Mouse (Mus musculus) intestine, embryonic 15.5 days (tissue): ENCODE data around the gene Icam4. TPM values are rescaled to one million over a fixed set of nuclear protein-coding genes. Genes with fewer than 3 reads are reported as not detected.
"Not testable (repeated sequence)": the region's sequence is repeated elsewhere in the genome, so short reads cannot be mapped to it uniquely, and the experiment has no call there.

Experiments used
- ATAC-seq: fragments of 200-750 bp; cut with Nextera tagmentation; 2 replicates; pipeline ENCODE4 v1.8.0; 2017; ENCODE audit warnings: moderate TSS enrichment, moderate library complexity
- H3K27ac ChIP-seq: fragments of 300-500 bp; sonication (generic); 2 replicates; pipeline ENCODE4 v1.5.1; 2015; ENCODE audit warnings: mild to moderate bottlenecking, inconsistent platforms
- H3K27me3 ChIP-seq: fragments of 300-500 bp; sonication (generic); replicated peaks from 2 replicates; pipeline ENCODE4 v1.6.1; 2015; ENCODE audit warnings: inconsistent platforms
- H3K36me3 ChIP-seq: fragments of 300-500 bp; sonication (generic); 2 replicates; pipeline ENCODE4 v1.6.1; 2015; ENCODE audit warnings: inconsistent platforms
- H3K4me1 ChIP-seq: fragments of 300-500 bp; sonication (generic); replicated peaks from 2 replicates; pipeline ENCODE4 v1.6.1; 2015; ENCODE audit warnings: inconsistent platforms
- H3K4me2 ChIP-seq: fragments of 300-500 bp; sonication (generic); replicated peaks from 2 replicates; pipeline ENCODE4 v1.6.1; 2015; ENCODE audit warnings: mild to moderate bottlenecking, inconsistent platforms
- H3K4me3 ChIP-seq: fragments of 300-500 bp; sonication (generic); replicated peaks from 2 replicates; pipeline ENCODE4 v1.5.1; 2015; ENCODE audit warnings: inconsistent platforms
- H3K9ac ChIP-seq: fragments of 300-500 bp; sonication (generic); 2 replicates; pipeline ENCODE4 v1.6.1; 2015; ENCODE audit warnings: inconsistent platforms
- H3K9me3 ChIP-seq: fragments of 300-500 bp; sonication (generic); 2 replicates; pipeline ENCODE4 v1.6.1; 2016; ENCODE audit warnings: inconsistent platforms
- WGBS: fragments of 180-500 bp; shearing (Covaris S2); methylation state at CpG from one replicate; pipeline ENCODE4 v1.1.7; 2015; 5-methylcytosine and 5-hydroxymethylcytosine counted together
- polyA plus RNA-seq: library from polyadenylated mRNA; unstranded; fragments of >200 nt; fragmentation: Nextera tagmentation; extraction: Ambion mirVana; gene quantifications from 2 replicates; pipeline ENCODE4 v1.2.1, GENCODE M21; 2015

The Icam4 gene
- polyA plus RNA-seq, 1 experiment from 2014 or later: 2.9 TPM

- H3K4me1 ChIP-seq: 0 out of 2 replicates have a peak, but pooled peaks cover 2% of the 10 kb centered on the region
- ATAC-seq: no peak
- H3K4me3 ChIP-seq: no peak overlapping the region
- H3K9ac ChIP-seq: no peak overlapping the region
- no peaks in the 10 kb centered on the region for H3K9me3 ChIP-seq
- peaks cover 10% of the 10 kb centered on the region; the same call in 1 of the 2 replicates for H3K36me3 ChIP-seq
- H3K27ac ChIP-seq: no peak overlapping the region
- no peaks in the 10 kb centered on the region for H3K27me3 ChIP-seq
- H3K4me2 ChIP-seq: no peak overlapping the region
Observed at GRCm38 (mm10) chr9:21000811-21001210, 28.4 kb upstream of the Icam4 start.

DNA sequence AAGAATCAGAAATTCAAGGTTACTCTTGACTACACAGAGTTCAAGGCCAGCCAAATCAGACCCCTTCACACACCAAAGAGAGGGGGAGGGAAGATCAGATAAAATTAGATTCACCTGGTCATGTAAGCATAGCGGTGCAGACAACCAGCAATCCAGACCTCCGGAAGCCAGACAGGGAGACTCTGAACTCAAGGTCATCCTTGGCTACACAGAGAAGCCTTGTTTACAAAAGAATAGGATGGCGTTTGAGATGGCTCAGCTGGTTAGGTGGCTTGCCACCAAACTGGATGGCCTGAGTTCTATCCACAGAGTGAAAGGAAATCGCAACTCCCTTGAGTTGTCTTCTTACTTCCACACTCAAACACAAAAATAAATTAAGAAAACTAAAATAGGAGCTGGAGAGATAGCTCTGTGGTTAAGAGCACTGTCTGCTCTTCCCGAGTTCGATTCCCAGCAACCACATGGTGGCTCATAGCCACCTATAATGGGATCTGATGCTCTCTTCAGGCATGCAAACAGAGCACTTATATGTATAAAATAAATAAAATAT is 27.4 kb upstream of the Icam4 start:
- WGBS: 50% methylated on average over 6 of the region's 6 CpGs
- no peak overlapping the region for H3K4me3 ChIP-seq
- ATAC-seq: no peak
- no peaks in the 10 kb centered on the region for H3K27me3 ChIP-seq
- H3K36me3 ChIP-seq: peaks cover 11% of the 10 kb centered on the region
- H3K27ac ChIP-seq: no peak overlapping the region
- H3K4me1 ChIP-seq: 0 out of 2 replicates have a peak, but pooled peaks cover 2% of the 10 kb centered on the region
- no peak overlapping the region for H3K4me2 ChIP-seq
- H3K9ac ChIP-seq: no peak overlapping the region
- no peaks in the 10 kb centered on the region for H3K9me3 ChIP-seq

DNA sequence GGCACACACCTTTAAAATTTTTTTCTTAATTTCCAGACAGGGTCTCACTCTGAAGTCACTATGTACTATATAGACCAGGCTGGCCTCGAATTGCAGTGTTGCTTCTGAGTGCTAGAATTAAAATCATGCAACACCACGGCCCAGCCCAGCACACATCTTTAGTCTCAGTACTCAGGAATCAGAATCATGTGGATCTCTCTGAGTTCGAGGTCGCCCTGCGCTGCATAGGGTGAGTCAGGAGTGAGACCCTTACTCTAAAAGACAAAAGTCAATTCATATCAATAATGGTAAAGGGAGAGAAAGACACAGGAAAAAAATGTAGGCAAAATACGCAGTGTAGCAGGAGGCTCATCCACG is 26.9 kb upstream of the Icam4 start:
- H3K4me3 ChIP-seq: peak overlapping the region; percentile 79
- peak overlapping the region; percentile 69 for H3K4me2 ChIP-seq
- 0 out of 2 replicates have a peak, but pooled peaks cover 2% of the 10 kb centered on the region for H3K4me1 ChIP-seq
- peak overlapping the region; percentile 86; the same call in 1 of the 2 replicates for H3K27ac ChIP-seq
- no peak; the same call in none of the 2 replicates for ATAC-seq
- H3K9me3 ChIP-seq: no peaks in the 10 kb centered on the region
- 11% methylated on average over 7 of the region's 7 CpGs for WGBS
- H3K9ac ChIP-seq: peak overlapping the region; percentile 80
- H3K36me3 ChIP-seq: peaks cover 17% of the 10 kb centered on the region
- H3K27me3 ChIP-seq: no peaks in the 10 kb centered on the region

DNA sequence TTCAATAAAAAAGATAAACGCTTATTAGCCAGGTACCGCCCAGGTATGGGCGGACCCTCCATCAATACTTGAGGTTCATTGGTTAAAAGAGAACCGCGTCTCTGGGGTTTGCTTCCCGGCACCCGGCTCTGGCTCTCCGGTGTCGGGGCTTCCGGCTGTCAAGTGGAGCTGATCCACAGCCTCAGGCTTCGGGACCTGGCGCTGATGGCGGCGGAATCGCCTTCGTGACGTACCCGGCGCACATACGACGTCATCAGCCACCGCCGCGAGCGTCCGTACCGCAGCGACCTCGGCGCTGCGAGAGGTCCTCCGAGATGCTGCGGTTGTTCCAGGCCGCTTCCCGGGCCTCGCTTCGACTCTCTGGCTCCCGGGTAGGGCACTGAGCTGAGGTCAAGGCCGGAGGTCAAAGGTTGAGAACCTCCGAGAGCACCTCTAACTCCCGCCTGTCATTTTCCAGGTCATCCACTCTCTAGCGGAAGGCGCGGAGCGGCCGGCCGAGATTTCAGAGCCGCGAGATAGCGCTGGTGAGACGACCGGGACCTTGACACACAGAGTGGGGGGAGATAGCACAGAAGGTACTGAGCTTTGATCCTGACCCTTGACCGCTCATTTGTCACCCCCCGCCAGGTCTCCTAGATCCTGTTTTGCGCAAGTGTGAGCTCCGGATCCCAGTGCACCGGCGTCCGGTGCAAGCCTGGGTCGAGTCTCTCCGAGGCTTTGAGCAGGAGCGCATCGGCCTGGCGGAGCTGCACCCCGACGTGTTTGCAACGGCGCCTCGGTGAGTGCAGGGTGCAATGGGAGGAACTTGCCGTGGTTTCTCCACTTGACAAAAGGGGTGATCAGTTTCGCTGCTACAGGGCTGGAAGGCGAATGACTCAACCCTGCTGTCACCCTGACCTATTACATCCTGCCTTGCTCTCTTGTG is 26.3 kb upstream of the Icam4 start, which contains the start of gene Mrpl4:
Gene Mrpl4, plus strand, starts transcription at position 112 of the 925 bp plus-strand sequence.
- Histone ChIP-seq H3K4me1 (0 out of 2 replicates have a peak, but pooled peaks cover 2% of the 10 kb centered on the region), H3K9me3 (no peaks in the 10 kb centered on the region), H3K9ac (peak within 1 kb of the TSS; percentile 80), H3K27me3 (no peaks in the 10 kb centered on the region), H3K36me3 (peaks cover 22% of the 10 kb centered on the region), H3K27ac (peak within 1 kb of the TSS; percentile 86), H3K4me3 (peak within 1 kb of the TSS; percentile 79), H3K4me2 (peak within 1 kb of the TSS; percentile 69)
- WGBS: under 1% methylated on average over 72 of the region's 72 CpGs
- peak; percentile 90 for ATAC-seq

DNA sequence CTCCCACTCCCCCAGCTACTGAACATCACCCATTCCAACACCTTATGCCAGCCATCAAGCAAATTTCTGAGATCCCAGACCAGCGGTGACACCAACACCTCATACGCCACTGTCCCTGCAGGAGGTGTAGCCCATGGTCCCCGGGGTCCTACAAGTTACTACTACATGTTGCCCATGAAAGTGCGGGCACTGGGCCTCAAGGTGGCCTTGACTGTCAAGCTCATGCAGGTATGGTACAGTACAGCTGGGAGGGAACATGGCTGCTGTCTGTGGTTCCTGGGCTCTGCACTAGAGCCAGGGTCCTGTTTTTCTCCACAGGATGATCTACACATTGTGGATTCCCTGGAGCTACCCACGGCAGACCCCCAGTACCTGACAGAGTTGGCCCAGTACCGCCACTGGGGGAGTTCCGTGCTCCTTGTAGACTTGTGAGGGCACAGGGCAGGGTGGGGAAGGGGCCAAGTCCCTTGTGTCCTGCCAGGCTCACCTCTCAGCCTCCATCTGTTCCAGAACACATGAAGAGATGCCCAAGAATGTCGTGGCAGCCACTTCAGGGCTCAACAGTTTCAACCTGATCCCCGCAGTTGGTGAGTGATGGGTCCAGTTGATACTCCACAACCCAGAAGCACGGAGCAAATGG is 21.7 kb upstream of the Icam4 start:
- WGBS: 93% methylated on average over 10 of the region's 10 CpGs
- H3K9ac ChIP-seq: no peak overlapping the region
- no peaks in the 10 kb centered on the region for H3K9me3 ChIP-seq
- H3K4me3 ChIP-seq: no peak overlapping the region
- H3K27me3 ChIP-seq: no peaks in the 10 kb centered on the region
- no peak overlapping the region for H3K27ac ChIP-seq
- no peak overlapping the region for H3K4me2 ChIP-seq
- H3K4me1 ChIP-seq: 0 out of 2 replicates have a peak, but pooled peaks cover 6% of the 10 kb centered on the region
- no peak for ATAC-seq
- peaks cover 25% of the 10 kb centered on the region for H3K36me3 ChIP-seq

DNA sequence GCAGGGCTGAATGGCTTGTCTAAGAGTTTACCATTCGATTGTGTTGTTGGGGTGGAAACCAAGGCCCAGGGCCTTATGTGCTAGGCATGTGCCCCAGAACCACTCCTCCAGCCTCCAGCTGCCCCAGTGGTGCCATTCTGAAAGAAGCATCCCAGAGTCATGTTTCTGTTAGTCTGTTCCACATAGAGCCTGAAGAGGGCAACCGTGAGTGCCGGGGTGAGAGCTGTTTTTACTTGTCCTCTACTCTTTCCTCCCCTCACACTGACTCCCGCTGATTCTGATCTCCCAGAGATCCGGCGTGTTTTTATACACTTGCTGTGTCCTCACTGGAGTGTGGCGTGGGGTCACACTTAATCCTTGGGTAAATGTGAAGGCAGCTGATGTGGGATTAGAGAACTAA is 21.2 kb upstream of the Icam4 start:
- no peak for ATAC-seq
- H3K4me1 ChIP-seq: 0 out of 2 replicates have a peak, but pooled peaks cover 6% of the 10 kb centered on the region

GRCm38 (mm10) chr9:21010362-21010761 is 18.8 kb upstream of the Icam4 start:
- H3K9ac ChIP-seq: no peak overlapping the region
- peaks cover 13% of the 10 kb centered on the region for H3K4me1 ChIP-seq
- ATAC-seq: no peak
- H3K4me2 ChIP-seq: no peak overlapping the region
- no peak overlapping the region for H3K4me3 ChIP-seq
- 45% methylated on average over 2 of the region's 2 CpGs for WGBS
- no peaks in the 10 kb centered on the region for H3K9me3 ChIP-seq
- H3K27me3 ChIP-seq: peaks cover 1% of the 10 kb centered on the region
- H3K27ac ChIP-seq: no peak overlapping the region
- H3K36me3 ChIP-seq: peaks cover 17% of the 10 kb centered on the region

More for the DNA sequence above, 21.2 kb upstream of the Icam4 start:
- Histone ChIP-seq H3K4me3 (no peak overlapping the region), H3K9me3 (no peaks in the 10 kb centered on the region), H3K9ac (no peak overlapping the region), H3K27ac (no peak overlapping the region), H3K27me3 (no peaks in the 10 kb centered on the region), H3K36me3 (peaks cover 25% of the 10 kb centered on the region), H3K4me2 (no peak overlapping the region)
- 78% methylated on average over 7 of the region's 7 CpGs for WGBS

- H3K27me3 ChIP-seq, H3K27ac ChIP-seq, H3K4me2 ChIP-seq, ATAC-seq, H3K9ac ChIP-seq, H3K4me3 ChIP-seq, H3K9me3 ChIP-seq: not testable (repeated sequence)
- peaks cover 20% of the 10 kb centered on the region for H3K4me1 ChIP-seq
- H3K36me3 ChIP-seq: peaks cover 15% of the 10 kb centered on the region
- WGBS: 70% methylated on average over 9 of the region's 9 CpGs
Observed at GRCm38 (mm10) chr9:21010939-21011541, 18.1 kb upstream of the Icam4 start.

DNA sequence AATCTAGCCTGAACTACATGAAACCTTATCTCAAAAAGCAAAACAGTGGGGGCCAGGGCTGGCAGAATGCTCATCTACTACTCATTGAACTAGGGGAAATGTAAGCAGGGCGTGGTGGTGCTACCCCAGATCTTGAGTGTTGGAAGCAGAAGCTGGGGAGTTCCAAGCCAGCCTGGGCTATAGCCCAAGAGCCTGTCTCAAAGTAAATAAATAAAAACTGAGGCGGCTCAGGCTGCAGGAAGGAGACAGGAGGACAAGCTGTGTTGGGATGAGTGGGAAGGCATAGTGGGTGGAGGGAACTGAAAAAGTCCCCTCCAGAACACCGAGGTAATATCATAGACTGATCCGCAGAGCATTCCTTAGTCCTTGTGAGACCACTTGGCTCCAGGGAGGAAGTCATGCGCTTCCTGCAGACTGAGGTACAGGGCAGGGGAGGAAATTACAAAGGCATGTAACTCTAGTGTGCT is 17.3 kb upstream of the Icam4 start:
- ATAC-seq: no peak

GRCm38 (mm10) chr9:21012368-21012767 is 16.8 kb upstream of the Icam4 start:
- Histone ChIP-seq H3K4me1 (peaks cover 27% of the 10 kb centered on the region), H3K4me3 (no peak overlapping the region), H3K27me3 (peaks cover 14% of the 10 kb centered on the region), H3K4me2 (no peak overlapping the region), H3K36me3 (peaks cover 7% of the 10 kb centered on the region; the same call in 1 of the 2 replicates), H3K9me3 (no peaks in the 10 kb centered on the region), H3K9ac (no peak overlapping the region), H3K27ac (0 out of 2 replicates have a peak overlapping the region, but pooled peaks have one; percentile 10)
- 43% methylated on average over 1 of the region's 1 CpGs for WGBS
- ATAC-seq: no peak

More for the DNA sequence above, 17.3 kb upstream of the Icam4 start:
- WGBS: 50% methylated on average over 5 of the region's 5 CpGs
- no peak overlapping the region for H3K9ac ChIP-seq
- H3K9me3 ChIP-seq: no peaks in the 10 kb centered on the region
- H3K4me2 ChIP-seq: no peak overlapping the region
- H3K4me1 ChIP-seq: peaks cover 26% of the 10 kb centered on the region
- H3K27ac ChIP-seq: 0 out of 2 replicates have a peak overlapping the region, but pooled peaks have one; percentile 23
- H3K4me3 ChIP-seq: no peak overlapping the region
- peaks cover 12% of the 10 kb centered on the region for H3K27me3 ChIP-seq
- peaks cover 12% of the 10 kb centered on the region for H3K36me3 ChIP-seq

- H3K27ac ChIP-seq: peak overlapping the region; percentile 51; the same call in 1 of the 2 replicates
- H3K36me3 ChIP-seq: no peaks in the 10 kb centered on the region
- peak; percentile 55 for ATAC-seq
- whole genome bisulfite sequencing: 7% methylated on average over 29 of the region's 29 CpGs
- H3K4me2 ChIP-seq: peak overlapping the region; percentile 83
- no peaks in the 10 kb centered on the region for H3K9me3 ChIP-seq
- H3K9ac ChIP-seq: peak overlapping the region; percentile 37
- H3K27me3 ChIP-seq: peaks cover 15% of the 10 kb centered on the region
- peak overlapping the region; percentile 44 for H3K4me3 ChIP-seq
- peaks cover 27% of the 10 kb centered on the region for H3K4me1 ChIP-seq
Observed at GRCm38 (mm10) chr9:21014691-21015570, 14.2 kb upstream of the Icam4 start.
